Mouse (Mus musculus) adrenal gland, postnatal 10 days (tissue): ENCODE measurements around the gene Dnajc6. TPM values are rescaled to one million over a fixed set of nuclear protein-coding genes. Genes with fewer than 3 reads are reported as not detected.

ENCODE experiments used
- DNase-seq: peaks from one replicate; pipeline ENCODE4 v3.0.0; 2021; ENCODE audit warnings: mixed read lengths
- total RNA-seq, 2 experiments: library from RNA; stranded (reverse); gene quantifications; 2 replicates each; pipeline ENCODE4 v1.2.3; 2021

Gene Dnajc6
- total RNA-seq, 2 experiments from 2014 or later = 7.3 to 9.1 TPM

DNA sequence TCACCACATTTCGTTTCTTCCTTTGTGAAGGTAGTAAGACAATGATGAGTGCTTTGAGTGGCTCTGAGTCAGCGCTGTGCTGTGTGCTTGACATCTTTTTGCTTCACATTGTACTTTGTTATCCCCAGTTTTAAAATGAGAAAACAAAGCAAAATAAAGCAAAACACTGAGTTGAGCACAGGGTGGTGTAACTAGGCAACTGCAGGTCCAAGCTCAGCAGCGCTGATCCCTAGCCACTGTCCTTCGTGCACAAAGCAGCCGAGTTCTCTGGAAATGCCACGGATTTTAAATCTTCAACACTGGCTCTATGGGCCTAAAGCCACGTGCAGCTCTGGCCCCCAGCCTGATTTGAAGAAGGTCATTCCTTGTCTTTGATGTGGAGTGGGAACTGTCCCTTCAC lies 72.6 kb downstream of the Dnajc6 start:
- no peak for DNase-seq

GRCm38 (mm10) chr4:101572142-101572541 lies 75.7 kb downstream of the Dnajc6 start:
- no peak for DNase-seq

- DNase-seq = no peak
These were observed 78.9 kb downstream of the Dnajc6 start for GRCm38 (mm10) chr4:101575307-101575706.

DNA sequence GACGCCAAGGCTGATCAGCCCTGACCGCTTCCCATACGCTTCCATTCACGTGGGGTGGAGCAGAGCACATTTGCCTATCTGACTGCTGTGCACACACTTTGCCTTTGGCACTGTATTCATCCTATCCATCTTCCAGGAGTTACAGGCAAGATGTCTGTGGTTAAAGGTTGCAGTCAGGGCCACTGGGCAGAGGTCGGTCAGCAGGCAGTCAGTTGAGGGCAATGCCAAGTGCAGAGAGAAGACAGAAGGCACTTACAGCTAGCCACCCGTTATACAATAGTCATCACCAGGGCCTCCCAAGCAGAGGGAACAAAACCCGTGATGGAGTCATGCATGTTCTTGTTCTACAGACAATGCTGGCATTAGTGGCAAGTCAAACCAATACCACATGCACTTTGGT lies 82.3 kb downstream of the Dnajc6 start:
- DNase-seq = no peak

- no peak for DNase-seq
These were observed 83.1 kb downstream of the Dnajc6 start for GRCm38 (mm10) chr4:101579517-101579916.

DNA sequence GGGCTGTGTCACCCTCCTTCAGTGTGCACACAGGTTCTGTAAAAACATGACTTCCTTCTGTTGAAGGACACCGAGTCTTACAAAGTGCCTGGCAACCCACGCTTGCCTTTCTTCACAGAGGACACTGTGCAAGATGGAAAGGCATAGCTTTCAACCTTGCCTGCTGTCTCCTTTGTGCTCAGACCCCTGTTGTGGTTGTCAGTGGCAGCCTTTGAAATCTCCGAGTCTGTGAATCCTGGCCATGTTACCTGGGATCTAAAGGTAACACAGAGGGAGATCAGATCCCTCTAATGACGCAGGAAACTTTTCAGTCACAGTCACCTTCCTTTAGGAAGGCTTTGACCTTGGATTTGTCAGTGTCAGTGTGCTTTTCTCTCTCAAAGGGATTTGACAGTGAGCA lies 84.7 kb downstream of the Dnajc6 start:
- DNase-seq = no peak

- DNase-seq = no peak
These were observed 86.4 kb downstream of the Dnajc6 start for GRCm38 (mm10) chr4:101582882-101583281.

DNA sequence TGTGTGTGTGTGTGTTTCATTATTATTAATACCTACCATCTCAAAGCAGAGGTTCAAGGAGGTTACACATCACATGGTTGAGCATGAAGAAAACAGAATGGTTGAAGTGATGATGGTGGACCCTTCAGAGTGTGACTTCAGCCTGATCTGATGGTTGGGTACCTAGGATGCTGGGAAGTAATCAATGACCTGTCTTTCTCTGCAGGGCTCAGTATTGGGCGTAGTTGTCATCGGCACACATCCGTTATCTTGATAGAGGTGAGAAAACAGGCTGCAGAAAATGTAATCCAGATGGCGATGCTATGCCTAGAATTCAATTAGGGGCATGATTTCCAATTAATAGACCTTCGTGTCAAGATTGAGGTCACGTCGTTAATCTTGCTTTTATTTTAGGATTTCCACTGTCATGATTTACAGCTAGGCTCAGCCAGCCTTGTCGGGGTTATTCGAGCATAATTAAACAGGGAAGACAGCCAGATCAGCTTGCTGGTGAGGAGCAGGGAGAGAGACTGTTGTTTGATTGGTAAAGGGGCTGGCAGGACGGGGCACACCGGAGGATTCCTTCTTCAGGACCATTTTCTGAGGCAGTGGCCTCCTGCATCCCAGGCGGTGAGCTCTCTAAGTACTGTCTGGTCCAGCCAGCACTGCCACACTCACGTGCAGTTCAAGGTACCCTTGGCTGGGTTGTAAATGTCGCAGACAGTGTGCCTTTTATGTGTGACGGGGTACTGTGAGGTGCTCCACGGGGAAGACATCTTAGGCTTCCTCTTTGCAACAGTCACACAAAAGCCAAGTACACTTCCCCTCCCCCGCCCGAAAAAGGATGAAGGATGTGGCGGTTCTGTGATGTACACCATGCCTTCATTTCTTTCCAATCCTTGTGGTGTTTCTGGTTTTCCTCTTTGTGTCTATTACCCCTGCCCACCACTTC lies 88.3 kb downstream of the Dnajc6 start:
- no peak for DNase-seq

GRCm38 (mm10) chr4:101585455-101586184 lies 89.2 kb downstream of the Dnajc6 start:
- no peak for DNase-seq

GRCm38 (mm10) chr4:101588932-101589331 lies 92.5 kb downstream of the Dnajc6 start:
- no peak for DNase-seq

DNA sequence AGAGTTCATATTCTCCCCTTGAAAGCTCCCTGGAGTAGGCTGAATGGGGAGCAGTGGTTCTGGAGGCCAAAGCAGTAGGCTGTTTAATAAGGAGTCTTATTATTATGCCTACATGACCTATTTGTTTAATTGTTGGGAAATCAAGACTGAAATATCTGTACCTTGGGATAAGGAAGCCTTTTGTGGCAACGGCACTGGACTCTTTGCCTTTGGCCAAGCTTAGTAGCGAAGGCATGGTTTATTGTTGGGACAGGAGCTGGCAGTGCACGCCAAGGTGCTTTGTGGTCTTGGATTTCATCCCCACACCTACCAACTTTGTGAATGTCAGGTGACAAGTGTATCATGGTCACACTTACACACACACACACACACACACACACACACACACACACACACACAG lies 93.3 kb downstream of the Dnajc6 start:
- no peak for DNase-seq

GRCm38 (mm10) chr4:101591400-101591799 lies 95.0 kb downstream of the Dnajc6 start:
- no peak for DNase-seq

GRCm38 (mm10) chr4:101592466-101592865 lies 96.0 kb downstream of the Dnajc6 start:
- no peak for DNase-seq

DNA sequence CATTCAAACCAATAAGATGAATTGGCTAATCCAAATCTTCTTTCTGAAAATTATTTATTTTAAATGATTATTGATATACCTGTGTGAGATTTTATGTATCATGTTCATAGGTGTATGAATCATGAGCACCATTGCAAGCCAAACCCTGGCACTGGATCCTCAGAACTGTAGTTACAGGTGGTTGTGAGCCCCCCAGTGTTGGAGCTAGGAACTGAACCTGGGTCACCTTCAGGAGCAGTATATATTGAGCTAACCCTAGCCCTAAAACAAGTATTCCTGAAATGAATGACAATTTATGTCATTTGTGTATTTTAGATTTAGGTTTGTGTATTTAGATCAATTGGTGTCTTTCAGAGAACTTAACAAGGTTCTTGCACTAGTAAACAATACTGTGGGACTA lies 105.3 kb downstream of the Dnajc6 start:
- peak; percentile 12 for DNase-seq

- DNase-seq = no peak
These were observed 107.2 kb downstream of the Dnajc6 start for GRCm38 (mm10) chr4:101603635-101604034.

DNA sequence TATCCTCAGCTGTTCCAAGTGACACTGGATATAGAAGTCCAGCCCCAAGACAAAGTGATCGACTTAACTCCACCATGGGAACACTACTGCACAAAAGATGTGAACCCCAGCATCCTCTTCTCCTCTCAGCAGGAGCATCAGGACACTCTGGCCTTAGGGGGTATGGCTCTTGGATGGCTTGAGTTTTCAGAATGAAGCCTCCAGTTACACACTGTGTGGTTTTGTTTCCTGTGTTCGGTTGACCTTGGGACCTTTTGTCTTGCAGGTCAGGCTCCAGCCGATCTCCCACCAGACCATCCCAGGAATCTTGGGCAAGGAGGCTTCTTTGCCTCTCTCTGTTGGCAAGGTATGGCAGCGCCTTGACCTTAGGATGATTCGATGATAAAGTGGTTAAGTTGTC lies 120.1 kb downstream of the Dnajc6 start:
- DNase-seq = no peak

GRCm38 (mm10) chr4:101617742-101618141 lies 121.3 kb downstream of the Dnajc6 start:
- no peak for DNase-seq

GRCm38 (mm10) chr4:101620206-101620605 lies 123.8 kb downstream of the Dnajc6 start:
- DNase-seq = no peak

- DNase-seq = no peak
These were observed 124.8 kb downstream of the Dnajc6 start for GRCm38 (mm10) chr4:101621241-101621640.

DNA sequence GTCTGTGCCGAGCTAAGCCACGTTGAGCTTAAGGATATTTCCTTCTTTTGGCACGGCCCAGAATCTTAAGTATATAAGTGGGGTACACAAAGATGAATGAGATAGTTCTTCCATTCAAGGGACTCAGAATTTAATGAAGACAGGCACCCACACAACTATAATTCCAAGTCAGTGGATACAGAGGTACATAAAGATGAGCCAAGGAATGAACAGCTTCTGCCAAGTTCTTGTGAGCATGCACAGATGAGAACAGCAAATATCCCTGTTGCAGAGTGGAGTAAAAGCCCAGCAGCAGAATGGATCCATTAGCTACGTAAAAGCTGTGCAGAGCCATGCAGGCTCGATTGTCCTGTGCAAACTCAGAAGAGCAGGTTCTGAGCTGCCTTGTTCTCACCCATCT lies 128.8 kb downstream of the Dnajc6 start:
- no peak for DNase-seq

GRCm38 (mm10) chr4:101635596-101635995 lies 139.1 kb downstream of the Dnajc6 start:
- DNase-seq = no peak

- DNase-seq = no peak
These were observed 141.0 kb downstream of the Dnajc6 start for GRCm38 (mm10) chr4:101637472-101637871.

- DNase-seq = no peak
These were observed 144.2 kb downstream of the Dnajc6 start for GRCm38 (mm10) chr4:101640631-101641030.
